Mouse (Mus musculus): ENCODE measurements around the gene Gckr. TPM values are rescaled to one million over a fixed set of nuclear protein-coding genes. Genes with fewer than 3 reads are reported as not detected.
"Not testable (repeated sequence)": the region's sequence is repeated elsewhere in the genome, so short reads cannot be mapped to it uniquely, and the experiment has no call there.

Gckr gene
- polyA plus RNA-seq, 1 experiment from 2014 or later: 12.1 TPM

DNA sequence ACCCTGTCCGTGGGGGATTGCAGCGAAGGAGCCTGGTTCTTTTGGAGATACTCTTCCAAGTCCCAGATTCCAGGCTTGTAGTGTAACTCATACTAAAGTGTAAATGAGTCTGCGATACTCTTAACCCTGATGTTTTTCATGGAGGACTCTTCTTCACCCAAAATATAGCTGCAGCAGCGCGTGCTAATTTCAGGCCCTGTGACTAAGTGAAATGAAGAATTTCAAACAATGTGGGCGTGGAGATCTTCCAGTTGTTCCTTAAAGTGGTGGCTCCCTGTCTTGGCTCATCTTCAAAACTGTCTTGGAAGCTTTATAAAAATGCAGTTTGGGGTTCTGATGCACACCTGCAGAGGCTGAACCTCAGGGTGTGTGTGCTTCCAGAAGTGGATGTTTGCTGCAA lies 5.8 kb downstream of the Gckr start:
- no peak for ATAC-seq (replicated peaks; ENCODE audit: low FRiP score)
- Histone ChIP-seq H3K27me3 (replicated peaks; ENCODE audit: control insufficient read depth, insufficient read depth, low read length) (no peaks in the 10 kb centered on the region), H3K9ac (ENCODE audit: low read depth, low read length) (no peak overlapping the region), H3K36me3 (ENCODE audit: control insufficient read depth, insufficient read depth, low read length) (no peaks in the 10 kb centered on the region), H3K4me1 (replicated peaks; ENCODE audit: control insufficient read depth, insufficient read depth, low read length) (no peaks in the 10 kb centered on the region), H3K4me2 (no peak overlapping the region), H3K4me3 (ENCODE audit: low read depth, low read length) (no peak overlapping the region), H3K9me3 (ENCODE audit: control insufficient read depth, low read length) (no peaks in the 10 kb centered on the region), H3K27ac (ENCODE audit: low read depth, low read length) (no peak overlapping the region)
- no peak for DNase-seq (ENCODE audit: low spot score)
- WGBS: 84% methylated on average over 6 of the region's 6 CpGs

DNA sequence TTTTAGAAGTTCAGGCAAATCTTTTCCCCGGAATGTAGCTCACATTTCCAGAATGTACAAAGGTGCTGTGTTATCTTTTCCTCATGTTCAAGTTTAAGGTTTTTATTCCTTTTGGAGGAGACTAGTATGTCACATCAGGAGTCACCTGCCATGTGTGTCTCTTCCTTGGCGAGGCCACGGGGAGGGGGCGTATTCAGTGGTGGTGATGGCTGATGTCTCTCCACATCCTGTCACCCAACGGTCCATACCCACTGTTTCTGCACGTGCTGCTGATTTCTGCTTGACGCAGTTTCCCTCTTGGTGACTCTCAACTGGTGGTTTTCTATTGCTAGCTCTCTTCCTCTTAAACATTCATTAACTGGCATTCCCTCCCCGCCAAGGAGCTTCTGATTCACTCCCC lies 15.6 kb downstream of the Gckr start:
- Histone ChIP-seq H3K9ac (ENCODE audit: low read depth, low read length) (no peak overlapping the region), H3K4me1 (replicated peaks; ENCODE audit: control insufficient read depth, insufficient read depth, low read length) (no peaks in the 10 kb centered on the region), H3K4me2 (no peak overlapping the region), H3K9me3 (ENCODE audit: control insufficient read depth, low read length) (no peaks in the 10 kb centered on the region), H3K27ac (ENCODE audit: low read depth, low read length) (no peak overlapping the region), H3K36me3 (ENCODE audit: control insufficient read depth, insufficient read depth, low read length) (no peaks in the 10 kb centered on the region), H3K27me3 (replicated peaks; ENCODE audit: control insufficient read depth, insufficient read depth, low read length) (no peaks in the 10 kb centered on the region), H3K4me3 (ENCODE audit: low read depth, low read length) (no peak overlapping the region)
- 76% methylated on average over 8 of the region's 8 CpGs for WGBS
- ATAC-seq (replicated peaks; ENCODE audit: low FRiP score): no peak
- no peak for DNase-seq (ENCODE audit: low spot score)

DNA sequence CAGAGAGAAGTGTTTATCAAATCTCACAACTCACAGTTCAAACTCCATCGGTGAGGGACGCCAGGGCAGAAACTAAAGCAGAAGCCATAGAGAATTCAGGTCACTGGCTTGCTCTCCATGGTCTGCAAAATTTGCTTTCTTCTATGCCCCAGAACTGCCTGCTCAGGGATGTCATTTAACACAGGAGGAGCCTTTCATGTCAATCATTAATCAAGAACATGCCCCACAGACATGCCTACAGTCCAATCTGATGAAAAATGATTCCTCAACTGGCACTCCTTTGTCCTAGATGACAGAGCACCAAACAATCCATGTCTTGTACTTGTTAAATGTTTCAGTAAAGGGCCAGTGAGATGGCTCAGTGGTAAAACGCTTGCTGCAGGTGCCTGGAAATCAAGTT lies 25.5 kb downstream of the Gckr start:
- Histone ChIP-seq H3K4me1 (replicated peaks; ENCODE audit: control insufficient read depth, insufficient read depth, low read length) (no peaks in the 10 kb centered on the region), H3K4me2 (no peak overlapping the region), H3K27me3 (replicated peaks; ENCODE audit: control insufficient read depth, insufficient read depth, low read length) (no peaks in the 10 kb centered on the region), H3K9ac (ENCODE audit: low read depth, low read length) (no peak overlapping the region), H3K4me3 (ENCODE audit: low read depth, low read length) (no peak overlapping the region), H3K9me3 (ENCODE audit: control insufficient read depth, low read length) (peaks cover 2% of the 10 kb centered on the region; the same call in 1 of the 2 replicates), H3K36me3 (ENCODE audit: control insufficient read depth, insufficient read depth, low read length) (no peaks in the 10 kb centered on the region), H3K27ac (ENCODE audit: low read depth, low read length) (no peak overlapping the region)
- no peak for DNase-seq (ENCODE audit: low spot score)
- 84% methylated on average over 3 of the region's 3 CpGs for WGBS
- ATAC-seq (replicated peaks; ENCODE audit: low FRiP score): no peak

DNA sequence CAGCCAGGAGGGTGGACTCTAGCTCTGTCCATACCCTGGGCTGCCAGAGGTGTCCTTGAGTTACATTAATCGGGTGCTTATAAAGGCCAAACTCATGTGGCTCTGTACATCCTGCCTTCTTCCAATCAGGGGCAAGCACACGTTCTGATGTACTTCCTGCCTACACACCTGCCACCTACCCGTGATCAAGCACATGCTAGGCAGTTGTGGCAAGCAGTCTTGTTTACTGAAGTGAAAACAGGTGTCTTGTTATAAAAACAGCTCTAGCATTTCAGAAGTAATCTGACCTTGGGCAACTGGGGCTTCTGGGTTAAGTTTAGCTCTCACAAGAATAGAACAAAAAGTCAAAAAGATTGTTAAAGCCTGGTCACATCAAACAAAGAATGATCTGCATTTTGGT lies 26.8 kb downstream of the Gckr start:
- Histone ChIP-seq H3K4me3 (ENCODE audit: low read depth, low read length) (no peak overlapping the region), H3K9me3 (ENCODE audit: control insufficient read depth, low read length) (peaks cover 2% of the 10 kb centered on the region; the same call in 1 of the 2 replicates), H3K4me2 (no peak overlapping the region), H3K27me3 (replicated peaks; ENCODE audit: control insufficient read depth, insufficient read depth, low read length) (no peaks in the 10 kb centered on the region), H3K27ac (ENCODE audit: low read depth, low read length) (no peak overlapping the region), H3K4me1 (replicated peaks; ENCODE audit: control insufficient read depth, insufficient read depth, low read length) (no peaks in the 10 kb centered on the region), H3K9ac (ENCODE audit: low read depth, low read length) (no peak overlapping the region), H3K36me3 (ENCODE audit: control insufficient read depth, insufficient read depth, low read length) (no peaks in the 10 kb centered on the region)
- no peak for ATAC-seq (replicated peaks; ENCODE audit: low FRiP score)
- DNase-seq (ENCODE audit: low spot score): no peak
- WGBS: 63% methylated on average over 3 of the region's 3 CpGs

DNA sequence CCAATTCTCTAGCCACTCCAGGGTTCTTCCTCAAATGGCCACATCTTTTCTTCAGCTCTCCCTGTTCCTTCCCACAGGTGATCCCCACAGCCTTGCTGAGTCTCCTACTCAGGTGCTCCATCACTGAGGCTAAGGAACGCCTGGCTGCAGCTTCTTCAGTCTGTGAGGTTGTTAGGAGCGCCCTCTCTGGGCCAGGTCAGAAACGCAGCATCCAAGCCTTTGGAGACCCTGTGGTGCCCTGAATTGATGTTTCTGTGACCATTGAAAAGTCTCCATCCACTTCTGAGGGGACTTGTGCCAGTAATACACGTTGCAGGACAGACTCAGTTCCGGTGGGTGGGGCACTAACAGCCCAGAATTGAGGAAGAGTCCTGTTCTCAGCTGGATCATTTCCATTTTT lies 29.6 kb downstream of the Gckr start:
- Histone ChIP-seq H3K4me1 (replicated peaks; ENCODE audit: control insufficient read depth, insufficient read depth, low read length) (no peaks in the 10 kb centered on the region), H3K9ac (ENCODE audit: low read depth, low read length) (no peak overlapping the region), H3K36me3 (ENCODE audit: control insufficient read depth, insufficient read depth, low read length) (no peaks in the 10 kb centered on the region), H3K4me2 (no peak overlapping the region), H3K27ac (ENCODE audit: low read depth, low read length) (no peak overlapping the region), H3K4me3 (ENCODE audit: low read depth, low read length) (no peak overlapping the region), H3K27me3 (replicated peaks; ENCODE audit: control insufficient read depth, insufficient read depth, low read length) (no peaks in the 10 kb centered on the region), H3K9me3 (ENCODE audit: control insufficient read depth, low read length) (no peaks in the 10 kb centered on the region)
- no peak for DNase-seq (ENCODE audit: low spot score)
- ATAC-seq (replicated peaks; ENCODE audit: low FRiP score): no peak
- 22% methylated on average over 5 of the region's 5 CpGs for WGBS

DNA sequence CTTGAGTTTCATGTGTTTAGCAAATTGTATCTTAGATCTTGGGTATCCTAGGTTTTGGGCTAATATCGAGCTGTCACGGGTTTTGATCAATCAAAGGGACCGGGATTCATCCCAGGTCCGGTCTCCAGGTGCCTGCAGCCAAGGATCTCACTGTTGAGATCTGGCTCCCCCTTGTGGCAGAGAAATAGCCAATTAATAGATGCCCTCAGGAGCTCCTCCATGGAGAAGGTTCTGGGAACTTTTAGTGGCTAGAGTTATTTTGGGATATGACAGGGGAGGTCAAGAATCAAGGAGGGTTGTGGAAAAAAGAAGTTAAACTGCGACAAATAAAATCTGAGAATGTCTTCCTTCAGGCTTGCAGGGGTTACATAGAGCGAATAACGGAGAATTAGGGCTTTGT lies 31.0 kb downstream of the Gckr start:
- WGBS: 35% methylated on average over 7 of the region's 7 CpGs

DNA sequence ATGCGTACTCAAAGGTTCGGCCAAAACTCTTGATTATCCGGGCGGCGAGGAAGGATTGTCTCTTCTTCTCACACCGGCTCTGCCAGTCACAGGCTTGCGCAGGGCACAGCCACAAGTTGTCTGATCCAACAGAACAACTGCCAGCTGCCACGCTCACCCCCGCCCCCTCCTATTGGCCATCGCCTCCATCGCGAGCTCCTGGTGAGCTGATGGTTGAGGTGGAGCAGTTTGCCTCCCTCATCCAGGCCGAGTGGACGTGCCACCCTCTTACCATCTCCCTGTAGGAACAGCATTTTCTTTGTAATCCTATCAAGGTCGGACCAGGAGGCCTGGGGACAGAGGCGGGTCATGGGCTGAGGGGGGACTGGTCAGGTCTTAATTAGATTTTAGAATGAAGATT lies 60.3 kb downstream of the Gckr start:
- DNase-seq (ENCODE audit: low spot score); H3K27me3 ChIP-seq (replicated peaks; ENCODE audit: control insufficient read depth, insufficient read depth, low read length); H3K9me3 ChIP-seq (ENCODE audit: control insufficient read depth, low read length); H3K4me3 ChIP-seq (ENCODE audit: low read depth, low read length); ATAC-seq (replicated peaks; ENCODE audit: low FRiP score); H3K4me1 ChIP-seq (replicated peaks; ENCODE audit: control insufficient read depth, insufficient read depth, low read length); H3K4me2 ChIP-seq; H3K9ac ChIP-seq (ENCODE audit: low read depth, low read length); H3K36me3 ChIP-seq (ENCODE audit: control insufficient read depth, insufficient read depth, low read length); H3K27ac ChIP-seq (ENCODE audit: low read depth, low read length): not testable (repeated sequence)
- WGBS: 73% methylated on average over 16 of the region's 16 CpGs

More for the DNA sequence above, 31.0 kb downstream of the Gckr start:
- no peak overlapping the region for H3K9ac ChIP-seq (ENCODE audit: low read depth, low read length)
- no peak overlapping the region for H3K27ac ChIP-seq (ENCODE audit: low read depth, low read length)
- no peaks in the 10 kb centered on the region for H3K4me1 ChIP-seq (replicated peaks; ENCODE audit: control insufficient read depth, insufficient read depth, low read length)
- no peaks in the 10 kb centered on the region for H3K36me3 ChIP-seq (ENCODE audit: control insufficient read depth, insufficient read depth, low read length)
- ATAC-seq (replicated peaks; ENCODE audit: low FRiP score) (no peak), DNase-seq (ENCODE audit: low spot score) (no peak)
- no peaks in the 10 kb centered on the region for H3K27me3 ChIP-seq (replicated peaks; ENCODE audit: control insufficient read depth, insufficient read depth, low read length)
- no peak overlapping the region for H3K4me2 ChIP-seq
- H3K4me3 ChIP-seq (ENCODE audit: low read depth, low read length): no peak overlapping the region
- no peaks in the 10 kb centered on the region for H3K9me3 ChIP-seq (ENCODE audit: control insufficient read depth, low read length)

DNA sequence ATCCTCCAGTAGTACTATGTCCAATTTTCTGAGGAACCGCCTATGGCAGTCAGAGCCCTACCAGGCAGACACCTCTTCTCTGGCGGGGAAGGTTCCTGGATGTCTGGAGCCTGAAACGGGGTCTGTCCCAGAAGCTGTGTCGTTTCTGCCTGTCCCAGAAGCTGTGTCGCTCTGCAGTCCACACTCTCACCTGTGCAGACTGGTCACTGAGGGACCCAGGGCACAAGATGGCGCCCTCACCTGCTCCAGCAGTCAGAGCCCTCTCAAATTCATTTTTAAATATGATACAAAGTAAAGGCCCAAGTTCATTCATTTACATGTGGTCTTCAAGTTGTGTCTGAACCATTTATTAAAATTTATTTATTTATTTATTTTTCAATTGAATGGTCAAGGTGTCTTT lies 63.7 kb downstream of the Gckr start:
- no peaks in the 10 kb centered on the region for H3K9me3 ChIP-seq (ENCODE audit: control insufficient read depth, low read length)
- H3K36me3 ChIP-seq (ENCODE audit: control insufficient read depth, insufficient read depth, low read length): no peaks in the 10 kb centered on the region
- no peak overlapping the region for H3K4me2 ChIP-seq
- DNase-seq (ENCODE audit: low spot score) (no peak), ATAC-seq (replicated peaks; ENCODE audit: low FRiP score) (no peak)
- no peaks in the 10 kb centered on the region for H3K4me1 ChIP-seq (replicated peaks; ENCODE audit: control insufficient read depth, insufficient read depth, low read length)
- WGBS: 75% methylated on average over 6 of the region's 6 CpGs
- no peak overlapping the region for H3K4me3 ChIP-seq (ENCODE audit: low read depth, low read length)
- H3K27me3 ChIP-seq (replicated peaks; ENCODE audit: control insufficient read depth, insufficient read depth, low read length): no peaks in the 10 kb centered on the region
- H3K9ac ChIP-seq (ENCODE audit: low read depth, low read length): no peak overlapping the region
- no peak overlapping the region for H3K27ac ChIP-seq (ENCODE audit: low read depth, low read length)

Measured in liver, embryonic 11.5 days (tissue).